Mouse (Mus musculus): ENCODE measurements around the gene Ddx27.

GRCm38 (mm10) chr2:167060360-167060759, 45.4 kb downstream of the Ddx27 start:
- TF ChIP-seq CTCF (IDR thresholded peaks at IDR 0.05; ENCODE audit: low read depth, low read length) = no peak
- no peak for TF ChIP-seq POLR2A (IDR thresholded peaks at IDR 0.05; ENCODE audit: extremely low read depth, insufficient read depth, low read length)

All from liver, adult 2 months (tissue).